Mouse (Mus musculus): ENCODE results near the gene Angptl4. TPM values are rescaled to one million over a fixed set of nuclear protein-coding genes. Genes with fewer than 3 reads are reported as not detected.

Gene Angptl4
- total and polyA plus RNA-seq, 2 experiments from 2014 or later, result 17.2 to 25.2 TPM

GRCm38 (mm10) chr17:33807181-33807888 is 25.7 kb upstream of the Angptl4 start:
- Histone ChIP-seq H3K4me2 (ENCODE audit: low read depth) (no peak overlapping the region), H3K4me1 (ENCODE audit: insufficient read depth) (peaks cover 4% of the 10 kb centered on the region; the same call in 1 of the 2 replicates), H3K36me3 (ENCODE audit: insufficient read depth) (no peaks in the 10 kb centered on the region), H3K27me3 (ENCODE audit: insufficient read depth, low read length) (peaks cover 3% of the 10 kb centered on the region), H3K27ac (ENCODE audit: low read depth, low read length) (no peak overlapping the region), H3K9ac (no peak overlapping the region), H3K9me3 (ENCODE audit: low read length) (no peaks in the 10 kb centered on the region), H3K4me3 (ENCODE audit: low read depth, low read length) (no peak overlapping the region)
- WGBS, result 73% methylated on average over 8 of the region's 9 CpGs
- DNase-seq (no peak), ATAC-seq (no peak)
- TF ChIP-seq CTCF (IDR thresholded peaks at IDR 0.05; ENCODE audit: low read depth), result no peak

GRCm38 (mm10) chr17:33804745-33805144 is 23.1 kb upstream of the Angptl4 start:
- no peak for TF ChIP-seq CTCF (IDR thresholded peaks at IDR 0.05; ENCODE audit: low read depth)
- WGBS, result 53% methylated on average over 1 of the region's 1 CpGs
- Histone ChIP-seq H3K9me3 (ENCODE audit: low read length) (no peaks in the 10 kb centered on the region), H3K27me3 (ENCODE audit: insufficient read depth, low read length) (peaks cover 3% of the 10 kb centered on the region; the same call in 1 of the 2 replicates), H3K36me3 (ENCODE audit: insufficient read depth) (no peaks in the 10 kb centered on the region), H3K9ac (no peak overlapping the region), H3K4me2 (ENCODE audit: low read depth) (no peak overlapping the region), H3K27ac (ENCODE audit: low read depth, low read length) (no peak overlapping the region), H3K4me3 (ENCODE audit: low read depth, low read length) (no peak overlapping the region), H3K4me1 (ENCODE audit: insufficient read depth) (no peaks in the 10 kb centered on the region)
- ATAC-seq (no peak), DNase-seq (no peak)

GRCm38 (mm10) chr17:33804205-33804604 is 22.6 kb upstream of the Angptl4 start:
- H3K4me3 ChIP-seq (ENCODE audit: low read depth, low read length), result no peak overlapping the region
- no peaks in the 10 kb centered on the region for H3K4me1 ChIP-seq (ENCODE audit: insufficient read depth)
- H3K4me2 ChIP-seq (ENCODE audit: low read depth), result no peak overlapping the region
- no peak overlapping the region for H3K9ac ChIP-seq
- H3K9me3 ChIP-seq (ENCODE audit: low read length), result no peaks in the 10 kb centered on the region
- no peaks in the 10 kb centered on the region for H3K36me3 ChIP-seq (ENCODE audit: insufficient read depth)
- DNase-seq, result no peak
- ATAC-seq, result no peak
- H3K27ac ChIP-seq (ENCODE audit: low read depth, low read length), result no peak overlapping the region
- H3K27me3 ChIP-seq (ENCODE audit: insufficient read depth, low read length), result peaks cover 3% of the 10 kb centered on the region; the same call in 1 of the 2 replicates
- 59% methylated on average over 4 of the region's 4 CpGs for WGBS
- no peak for TF ChIP-seq CTCF (IDR thresholded peaks at IDR 0.05; ENCODE audit: low read depth)

GRCm38 (mm10) chr17:33802221-33802620 is 20.6 kb upstream of the Angptl4 start:
- Histone ChIP-seq H3K9ac (no peak overlapping the region), H3K36me3 (ENCODE audit: insufficient read depth) (no peaks in the 10 kb centered on the region), H3K27me3 (ENCODE audit: insufficient read depth, low read length) (peaks cover 3% of the 10 kb centered on the region; the same call in 1 of the 2 replicates), H3K9me3 (ENCODE audit: low read length) (no peaks in the 10 kb centered on the region), H3K4me3 (ENCODE audit: low read depth, low read length) (no peak overlapping the region), H3K4me1 (ENCODE audit: insufficient read depth) (no peaks in the 10 kb centered on the region), H3K4me2 (ENCODE audit: low read depth) (no peak overlapping the region), H3K27ac (ENCODE audit: low read depth, low read length) (no peak overlapping the region)
- 4% methylated on average over 2 of the region's 2 CpGs for WGBS
- ATAC-seq (no peak), DNase-seq (no peak)
- peak; percentile 62 for TF ChIP-seq CTCF (IDR thresholded peaks at IDR 0.05; ENCODE audit: low read depth)

- TF ChIP-seq CTCF (IDR thresholded peaks at IDR 0.05; ENCODE audit: low read depth), result no peak
- no peak for DNase-seq
- Histone ChIP-seq H3K4me1 (ENCODE audit: insufficient read depth) (no peaks in the 10 kb centered on the region), H3K36me3 (ENCODE audit: insufficient read depth) (no peaks in the 10 kb centered on the region), H3K27ac (ENCODE audit: low read depth, low read length) (no peak overlapping the region), H3K4me3 (ENCODE audit: low read depth, low read length) (no peak overlapping the region), H3K4me2 (ENCODE audit: low read depth) (no peak overlapping the region), H3K9ac (no peak overlapping the region), H3K9me3 (ENCODE audit: low read length) (no peaks in the 10 kb centered on the region), H3K27me3 (ENCODE audit: insufficient read depth, low read length) (no peaks in the 10 kb centered on the region)
- 89% methylated on average over 1 of the region's 1 CpGs for WGBS
- no peak for ATAC-seq
Observed at GRCm38 (mm10) chr17:33799277-33799676, 17.6 kb upstream of the Angptl4 start.

GRCm38 (mm10) chr17:33798306-33798705 is 16.7 kb upstream of the Angptl4 start:
- DNase-seq (peak; percentile 31), ATAC-seq (no peak)
- no peaks in the 10 kb centered on the region for H3K27me3 ChIP-seq (ENCODE audit: insufficient read depth, low read length)
- peak; percentile 27; the same call in 1 of the 2 replicates for TF ChIP-seq CTCF (IDR thresholded peaks at IDR 0.05; ENCODE audit: low read depth)
- H3K36me3 ChIP-seq (ENCODE audit: insufficient read depth), result no peaks in the 10 kb centered on the region
- no peaks in the 10 kb centered on the region for H3K4me1 ChIP-seq (ENCODE audit: insufficient read depth)
- H3K9ac ChIP-seq, result no peak overlapping the region
- H3K27ac ChIP-seq (ENCODE audit: low read depth, low read length), result no peak overlapping the region
- H3K4me2 ChIP-seq (ENCODE audit: low read depth), result no peak overlapping the region
- H3K4me3 ChIP-seq (ENCODE audit: low read depth, low read length), result no peak overlapping the region
- no peaks in the 10 kb centered on the region for H3K9me3 ChIP-seq (ENCODE audit: low read length)
- WGBS, result 40% methylated on average over 3 of the region's 3 CpGs

- H3K4me1 ChIP-seq (ENCODE audit: insufficient read depth), result no peaks in the 10 kb centered on the region
- no peak overlapping the region for H3K27ac ChIP-seq (ENCODE audit: low read depth, low read length)
- no peak overlapping the region for H3K9ac ChIP-seq
- TF ChIP-seq CTCF (IDR thresholded peaks at IDR 0.05; ENCODE audit: low read depth), result no peak
- no peaks in the 10 kb centered on the region for H3K9me3 ChIP-seq (ENCODE audit: low read length)
- H3K27me3 ChIP-seq (ENCODE audit: insufficient read depth, low read length), result no peaks in the 10 kb centered on the region
- DNase-seq (no peak), ATAC-seq (no peak)
- no peaks in the 10 kb centered on the region for H3K36me3 ChIP-seq (ENCODE audit: insufficient read depth)
- no peak overlapping the region for H3K4me3 ChIP-seq (ENCODE audit: low read depth, low read length)
- H3K4me2 ChIP-seq (ENCODE audit: low read depth), result no peak overlapping the region
- WGBS, result 82% methylated on average over 4 of the region's 4 CpGs
Observed at GRCm38 (mm10) chr17:33788732-33789131, 7.1 kb upstream of the Angptl4 start.
